Mouse (Mus musculus): ENCODE results near the gene Aph1a. TPM values are rescaled to one million over a fixed set of nuclear protein-coding genes. Genes with fewer than 3 reads are reported as not detected.

Aph1a gene
- polyA plus RNA-seq, 1 experiment from 2014 or later: 35.9 TPM

- Histone ChIP-seq H3K27ac (no peak overlapping the region), H3K9ac (no peak overlapping the region), H3K4me1 (no peaks in the 10 kb centered on the region), H3K4me3 (no peak overlapping the region), H3K9me3 (no peaks in the 10 kb centered on the region), H3K36me3 (peaks cover 85% of the 10 kb centered on the region), H3K4me2 (no peak overlapping the region), H3K27me3 (no peaks in the 10 kb centered on the region)
- 95% methylated on average over 15 of the region's 15 CpGs for WGBS
- no peak for ATAC-seq (ENCODE audit: insufficient number of reproducible peaks, low FRiP score, low TSS enrichment, low read depth)
Observed at GRCm38 (mm10) chr3:95938835-95939234, 45.1 kb downstream of the Aph1a start.

GRCm38 (mm10) chr3:95942749-95943148, 49.0 kb downstream of the Aph1a start:
- Histone ChIP-seq H3K9ac (no peak overlapping the region), H3K27me3 (no peaks in the 10 kb centered on the region), H3K4me2 (no peak overlapping the region), H3K4me3 (no peak overlapping the region), H3K9me3 (no peaks in the 10 kb centered on the region), H3K4me1 (no peaks in the 10 kb centered on the region), H3K27ac (no peak overlapping the region), H3K36me3 (peaks cover 79% of the 10 kb centered on the region)
- ATAC-seq (ENCODE audit: insufficient number of reproducible peaks, low FRiP score, low TSS enrichment, low read depth): no peak
- 72% methylated on average over 6 of the region's 6 CpGs for WGBS

- no peaks in the 10 kb centered on the region for H3K9me3 ChIP-seq
- H3K4me1 ChIP-seq: no peaks in the 10 kb centered on the region
- H3K36me3 ChIP-seq: peaks cover 76% of the 10 kb centered on the region
- ATAC-seq (ENCODE audit: insufficient number of reproducible peaks, low FRiP score, low TSS enrichment, low read depth): no peak
- WGBS: 91% methylated on average over 7 of the region's 7 CpGs
- no peak overlapping the region for H3K4me2 ChIP-seq
- H3K27ac ChIP-seq: no peak overlapping the region
- no peaks in the 10 kb centered on the region for H3K27me3 ChIP-seq
- H3K9ac ChIP-seq: no peak overlapping the region
- H3K4me3 ChIP-seq: no peak overlapping the region
Observed at GRCm38 (mm10) chr3:95943226-95943625, 49.5 kb downstream of the Aph1a start.

- Histone ChIP-seq H3K4me3 (no peak overlapping the region), H3K4me2 (no peak overlapping the region), H3K9ac (no peak overlapping the region), H3K27ac (no peak overlapping the region), H3K27me3 (no peaks in the 10 kb centered on the region), H3K36me3 (peaks cover 66% of the 10 kb centered on the region), H3K9me3 (no peaks in the 10 kb centered on the region), H3K4me1 (no peaks in the 10 kb centered on the region)
- ATAC-seq (ENCODE audit: insufficient number of reproducible peaks, low FRiP score, low TSS enrichment, low read depth): no peak
- WGBS: 87% methylated on average over 8 of the region's 8 CpGs
Observed at GRCm38 (mm10) chr3:95944742-95945141, 51.0 kb downstream of the Aph1a start.

GRCm38 (mm10) chr3:95945731-95946240, 52.0 kb downstream of the Aph1a start:
- Histone ChIP-seq H3K9me3 (no peaks in the 10 kb centered on the region), H3K4me2 (no peak overlapping the region), H3K4me1 (no peaks in the 10 kb centered on the region), H3K9ac (no peak overlapping the region), H3K27me3 (no peaks in the 10 kb centered on the region), H3K27ac (no peak overlapping the region), H3K36me3 (peaks cover 55% of the 10 kb centered on the region), H3K4me3 (no peak overlapping the region)
- no peak for ATAC-seq (ENCODE audit: insufficient number of reproducible peaks, low FRiP score, low TSS enrichment, low read depth)
- 91% methylated on average over 14 of the region's 14 CpGs for WGBS

Other genes with a start within 250 kb of the Aph1a start
- 35.2 and 46.1 TPM in 2 replicates for gene Mcl1, start 235.2 kb upstream of the Aph1a start, polyA plus RNA-seq (2015; fragmentation: Nextera tagmentation; extraction: Ambion mirVana)
- 5.4 and 11.2 TPM in 2 replicates for gene Adamtsl4, start 206.1 kb upstream of the Aph1a start, polyA plus RNA-seq (2015; fragmentation: Nextera tagmentation; extraction: Ambion mirVana)
- gene Ecm1, start 154.4 kb upstream of the Aph1a start, polyA plus RNA-seq (2015; fragmentation: Nextera tagmentation; extraction: Ambion mirVana): 23.7 and 35.8 TPM in 2 replicates
- gene Tars2, start 133.8 kb upstream of the Aph1a start, polyA plus RNA-seq (2015; fragmentation: Nextera tagmentation; extraction: Ambion mirVana): 39.8 and 40.4 TPM in 2 replicates
- gene Rprd2, start 75.1 kb upstream of the Aph1a start, polyA plus RNA-seq (2015; fragmentation: Nextera tagmentation; extraction: Ambion mirVana): 19.3 and 19.6 TPM in 2 replicates
- gene Prpf3, start 38.1 kb upstream of the Aph1a start, polyA plus RNA-seq (2015; fragmentation: Nextera tagmentation; extraction: Ambion mirVana): 41.2 and 46.1 TPM in 2 replicates
- gene Mrps21, start 22.4 kb upstream of the Aph1a start, polyA plus RNA-seq (2015; fragmentation: Nextera tagmentation; extraction: Ambion mirVana): 267 and 300 TPM in 2 replicates
- gene Ciart, start 11.7 kb upstream of the Aph1a start, polyA plus RNA-seq (2015; fragmentation: Nextera tagmentation; extraction: Ambion mirVana): 11.9 and 13.6 TPM in 2 replicates
- gene BC028528, start 2.0 kb upstream of the Aph1a start, polyA plus RNA-seq (2015; fragmentation: Nextera tagmentation; extraction: Ambion mirVana): 24.9 and 26.4 TPM in 2 replicates
- 5.6 and 8.9 TPM in 2 replicates for gene Car14, start 10.7 kb downstream of the Aph1a start, polyA plus RNA-seq (2015; fragmentation: Nextera tagmentation; extraction: Ambion mirVana)
- gene Anp32e, start 35.3 kb downstream of the Aph1a start, polyA plus RNA-seq (2015; fragmentation: Nextera tagmentation; extraction: Ambion mirVana): 167 and 177 TPM in 2 replicates
- gene Plekho1, start 102.0 kb downstream of the Aph1a start, polyA plus RNA-seq (2015; fragmentation: Nextera tagmentation; extraction: Ambion mirVana): 35.2 and 39.2 TPM in 2 replicates
- gene Vps45, start 164.5 kb downstream of the Aph1a start, polyA plus RNA-seq (2015; fragmentation: Nextera tagmentation; extraction: Ambion mirVana): 35.8 and 37.0 TPM in 2 replicates
- 21.0 and 24.7 TPM in 2 replicates for gene Otud7b, start 210.6 kb downstream of the Aph1a start, polyA plus RNA-seq (2015; fragmentation: Nextera tagmentation; extraction: Ambion mirVana)